Mouse (Mus musculus): ENCODE data around the gene Klc1. TPM values are rescaled to one million over a fixed set of nuclear protein-coding genes. Genes with fewer than 3 reads are reported as not detected.

The Klc1 gene
- polyA plus RNA-seq, 1 experiment: 116 TPM

GRCm38 (mm10) chr12:111790631-111791030, 32.0 kb downstream of the Klc1 start:
- no peak for TF ChIP-seq CTCF (IDR thresholded peaks at IDR 0.05; ENCODE audit: control insufficient read depth, insufficient read depth, insufficient read length)
- H3K36me3 ChIP-seq (ENCODE audit: control insufficient read depth, insufficient read depth): peaks cover 75% of the 10 kb centered on the region
- H3K79me3 ChIP-seq (ENCODE audit: low read depth): no peaks in the 10 kb centered on the region

GRCm38 (mm10) chr12:111791474-111792104, 32.9 kb downstream of the Klc1 start:
- peaks cover 8% of the 10 kb centered on the region for H3K79me2 ChIP-seq (ENCODE audit: control insufficient read depth, insufficient read depth)
- H3K27me3 ChIP-seq (ENCODE audit: control insufficient read depth, insufficient read depth, insufficient read length): no peaks in the 10 kb centered on the region
- no peak overlapping the region for H3ac ChIP-seq (ENCODE audit: control insufficient read depth, insufficient read length, low read depth)
- H3K36me3 ChIP-seq (ENCODE audit: control insufficient read depth, insufficient read depth): peaks cover 78% of the 10 kb centered on the region
- no peak overlapping the region for H3K4me3 ChIP-seq (ENCODE audit: insufficient read depth, poor library complexity, severe bottlenecking)
- no peak for TF ChIP-seq CEBPB (IDR thresholded peaks at IDR 0.05; ENCODE audit: low read depth)
- TF ChIP-seq MAX (IDR thresholded peaks at IDR 0.05): no peak
- no peak for TF ChIP-seq MYOG (IDR thresholded peaks at IDR 0.05; ENCODE audit: control insufficient read depth, extremely low read depth, insufficient read length)
- TF ChIP-seq MYOD1 (IDR thresholded peaks at IDR 0.05; ENCODE audit: control insufficient read depth, insufficient read length, low read depth): no peak
- no peak for TF ChIP-seq CTCF (IDR thresholded peaks at IDR 0.05; ENCODE audit: control insufficient read depth, insufficient read depth, insufficient read length)
- no peak for TF ChIP-seq USF1 (IDR thresholded peaks at IDR 0.05; ENCODE audit: low read depth)
- no peak for TF ChIP-seq FOSL1 (IDR thresholded peaks at IDR 0.05; ENCODE audit: insufficient read depth, low read length, poor library complexity, severe bottlenecking)
- no peaks in the 10 kb centered on the region for H3K79me3 ChIP-seq (ENCODE audit: low read depth)

More at GRCm38 (mm10) chr12:111790631-111791030, 32.0 kb downstream of the Klc1 start:
- Histone ChIP-seq H3K4me3 (ENCODE audit: insufficient read depth, poor library complexity, severe bottlenecking) (no peak overlapping the region), H3ac (ENCODE audit: control insufficient read depth, insufficient read length, low read depth) (no peak overlapping the region), H3K79me2 (ENCODE audit: control insufficient read depth, insufficient read depth) (peaks cover 8% of the 10 kb centered on the region), H3K27me3 (ENCODE audit: control insufficient read depth, insufficient read depth, insufficient read length) (no peaks in the 10 kb centered on the region)

- peaks cover 65% of the 10 kb centered on the region for H3K36me3 ChIP-seq (ENCODE audit: control insufficient read depth, insufficient read depth)
- TF ChIP-seq CEBPB (IDR thresholded peaks at IDR 0.05; ENCODE audit: low read depth): no peak
- no peak for TF ChIP-seq MYOD1 (IDR thresholded peaks at IDR 0.05; ENCODE audit: control insufficient read depth, insufficient read length, low read depth)
- TF ChIP-seq MYOG (IDR thresholded peaks at IDR 0.05; ENCODE audit: control insufficient read depth, extremely low read depth, insufficient read length): no peak
- TF ChIP-seq FOSL1 (IDR thresholded peaks at IDR 0.05; ENCODE audit: insufficient read depth, low read length, poor library complexity, severe bottlenecking): no peak
- TF ChIP-seq MAX (IDR thresholded peaks at IDR 0.05): no peak
- TF ChIP-seq USF1 (IDR thresholded peaks at IDR 0.05; ENCODE audit: low read depth): no peak
- no peak for TF ChIP-seq CTCF (IDR thresholded peaks at IDR 0.05; ENCODE audit: control insufficient read depth, insufficient read depth, insufficient read length)
Measured at GRCm38 (mm10) chr12:111794102-111794501, 35.5 kb downstream of the Klc1 start.

GRCm38 (mm10) chr12:111794526-111795179, 36.0 kb downstream of the Klc1 start:
- Histone ChIP-seq H3K79me2 (ENCODE audit: control insufficient read depth, insufficient read depth) (peaks cover 8% of the 10 kb centered on the region), H3K79me3 (ENCODE audit: low read depth) (no peaks in the 10 kb centered on the region), H3K4me3 (ENCODE audit: insufficient read depth, poor library complexity, severe bottlenecking) (no peak overlapping the region), H3K36me3 (ENCODE audit: control insufficient read depth, insufficient read depth) (peaks cover 63% of the 10 kb centered on the region), H3ac (ENCODE audit: control insufficient read depth, insufficient read length, low read depth) (no peak overlapping the region), H3K27me3 (ENCODE audit: control insufficient read depth, insufficient read depth, insufficient read length) (no peaks in the 10 kb centered on the region)
- TF ChIP-seq MYOD1 (IDR thresholded peaks at IDR 0.05; ENCODE audit: control insufficient read depth, insufficient read length, low read depth) (no peak), MYOG (IDR thresholded peaks at IDR 0.05; ENCODE audit: control insufficient read depth, extremely low read depth, insufficient read length) (no peak), CEBPB (IDR thresholded peaks at IDR 0.05; ENCODE audit: low read depth) (no peak), MAX (IDR thresholded peaks at IDR 0.05) (no peak), CTCF (IDR thresholded peaks at IDR 0.05; ENCODE audit: control insufficient read depth, insufficient read depth, insufficient read length) (no peak), USF1 (IDR thresholded peaks at IDR 0.05; ENCODE audit: low read depth) (no peak), FOSL1 (IDR thresholded peaks at IDR 0.05; ENCODE audit: insufficient read depth, low read length, poor library complexity, severe bottlenecking) (no peak)

More at GRCm38 (mm10) chr12:111794102-111794501, 35.5 kb downstream of the Klc1 start:
- Histone ChIP-seq H3ac (ENCODE audit: control insufficient read depth, insufficient read length, low read depth) (no peak overlapping the region), H3K4me3 (ENCODE audit: insufficient read depth, poor library complexity, severe bottlenecking) (no peak overlapping the region), H3K79me3 (ENCODE audit: low read depth) (no peaks in the 10 kb centered on the region), H3K79me2 (ENCODE audit: control insufficient read depth, insufficient read depth) (peaks cover 8% of the 10 kb centered on the region), H3K27me3 (ENCODE audit: control insufficient read depth, insufficient read depth, insufficient read length) (no peaks in the 10 kb centered on the region)

- Histone ChIP-seq H3ac (ENCODE audit: control insufficient read depth, insufficient read length, low read depth) (no peak overlapping the region), H3K36me3 (ENCODE audit: control insufficient read depth, insufficient read depth) (peaks cover 64% of the 10 kb centered on the region), H3K79me2 (ENCODE audit: control insufficient read depth, insufficient read depth) (peaks cover 8% of the 10 kb centered on the region), H3K4me3 (ENCODE audit: insufficient read depth, poor library complexity, severe bottlenecking) (no peak overlapping the region), H3K79me3 (ENCODE audit: low read depth) (no peaks in the 10 kb centered on the region), H3K27me3 (ENCODE audit: control insufficient read depth, insufficient read depth, insufficient read length) (no peaks in the 10 kb centered on the region)
- no peak for TF ChIP-seq MYOG (IDR thresholded peaks at IDR 0.05; ENCODE audit: control insufficient read depth, extremely low read depth, insufficient read length)
- TF ChIP-seq USF1 (IDR thresholded peaks at IDR 0.05; ENCODE audit: low read depth): no peak
- no peak for TF ChIP-seq FOSL1 (IDR thresholded peaks at IDR 0.05; ENCODE audit: insufficient read depth, low read length, poor library complexity, severe bottlenecking)
- no peak for TF ChIP-seq MYOD1 (IDR thresholded peaks at IDR 0.05; ENCODE audit: control insufficient read depth, insufficient read length, low read depth)
- TF ChIP-seq MAX (IDR thresholded peaks at IDR 0.05): no peak
- no peak for TF ChIP-seq CTCF (IDR thresholded peaks at IDR 0.05; ENCODE audit: control insufficient read depth, insufficient read depth, insufficient read length)
- no peak for TF ChIP-seq CEBPB (IDR thresholded peaks at IDR 0.05; ENCODE audit: low read depth)
Measured at GRCm38 (mm10) chr12:111795180-111795895, 36.7 kb downstream of the Klc1 start.
